Mouse (Mus musculus) yolk sac, embryonic 10.5 days (tissue): Measurements from ENCODE around the gene Apob.
"Not testable (repeated sequence)": the region's sequence is repeated elsewhere in the genome, so short reads cannot be mapped to it uniquely, and the experiment has no call there.

Experiments
- DNase-seq: peaks from one replicate; pipeline ENCODE4 v3.0.0-alpha.2; 2017; ENCODE audit warnings: low spot score

The Apob gene

DNA sequence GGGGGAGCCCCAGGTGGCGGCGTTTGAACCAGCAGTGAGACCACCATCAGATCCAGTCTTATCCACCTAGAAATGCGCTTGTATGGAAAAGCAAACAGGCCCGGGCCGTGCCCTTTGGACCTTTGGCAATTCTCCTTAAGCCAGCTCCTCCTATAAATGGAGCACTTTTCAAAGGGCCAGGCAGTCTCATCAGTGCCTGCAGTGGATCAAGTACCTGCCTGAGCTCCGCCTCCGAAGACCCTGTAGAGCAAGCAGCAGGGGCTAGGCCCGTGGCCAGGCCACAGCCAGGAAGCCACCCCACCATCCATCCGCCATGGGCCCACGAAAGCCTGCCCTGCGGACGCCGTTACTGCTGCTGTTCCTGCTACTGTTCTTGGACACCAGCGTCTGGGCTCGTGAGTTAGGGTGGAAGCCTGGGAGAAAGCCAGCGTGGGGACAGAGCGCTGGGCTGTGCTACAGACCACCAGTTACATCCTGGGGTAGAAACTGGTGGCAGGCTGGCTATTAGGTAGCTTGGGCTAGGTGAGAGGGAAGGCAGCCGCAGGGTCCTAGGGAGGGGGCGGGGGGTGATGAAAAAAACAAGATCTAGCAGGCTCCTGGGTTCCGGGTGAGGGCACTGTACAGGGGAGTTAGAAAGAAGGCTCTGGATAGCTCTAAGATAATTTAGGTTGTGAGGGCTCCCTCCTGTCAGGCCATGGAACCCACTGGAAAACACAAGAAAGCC lies at the start of gene Apob:
Apob (plus strand) TSS at position 183 of the 724 bp plus-strand sequence.
- peak; percentile 87 for DNase-seq

DNA sequence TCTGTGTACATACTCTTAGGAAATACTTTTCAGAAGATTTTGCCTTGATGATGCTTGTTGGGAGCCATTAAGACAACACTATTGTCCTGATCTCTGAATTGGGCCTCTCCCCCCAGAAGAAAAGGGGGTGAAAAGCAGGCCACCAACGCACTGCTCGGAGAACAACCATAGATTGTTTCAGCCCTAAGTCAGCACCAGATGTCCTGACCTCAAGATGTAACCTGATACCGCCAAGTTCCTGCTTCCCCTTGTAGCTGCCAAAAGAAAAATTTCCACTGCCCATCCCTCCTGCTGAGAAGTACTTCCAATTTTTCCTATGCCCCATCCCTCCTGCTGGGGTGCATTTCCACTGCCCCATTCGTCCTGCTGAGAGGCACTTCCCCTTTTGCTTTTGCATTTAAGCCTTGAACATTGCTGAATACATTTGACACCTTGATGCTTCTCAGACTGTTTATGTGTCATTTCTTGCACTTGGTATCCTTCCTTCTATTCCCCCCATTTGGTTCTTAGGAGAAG lies 45.0 kb upstream of the Apob start:
- no peak for DNase-seq

DNA sequence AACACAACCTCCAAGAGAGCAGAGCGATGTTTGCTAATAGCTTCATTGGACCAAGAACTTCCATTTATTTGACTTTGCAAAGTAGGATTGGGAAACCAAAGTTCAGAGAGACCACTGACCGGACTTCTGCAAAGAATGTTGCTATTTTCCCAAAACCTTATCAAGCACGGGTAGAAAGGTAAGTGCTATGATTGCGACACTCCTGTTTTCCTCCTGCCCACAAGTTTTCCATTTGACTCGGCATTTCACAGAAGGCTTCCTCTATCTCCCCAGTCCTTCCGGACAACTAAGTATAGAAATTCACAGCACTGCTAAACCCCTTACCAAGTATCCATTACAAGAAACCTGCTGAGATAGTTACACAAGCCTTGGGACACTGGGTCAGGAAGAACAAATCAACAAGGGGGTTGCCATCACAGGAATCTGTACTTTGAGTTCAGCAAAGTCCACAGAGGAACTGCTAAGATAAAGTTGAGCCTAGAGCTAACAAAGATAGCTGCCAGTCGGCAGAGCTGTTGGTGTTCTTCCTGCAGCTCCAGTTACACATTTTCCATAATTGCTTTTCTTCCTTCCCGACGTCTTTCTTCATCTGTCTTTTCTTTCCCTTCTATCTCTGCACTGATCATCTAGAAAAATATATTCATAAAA lies 27.2 kb upstream of the Apob start:
- DNase-seq, result peak; percentile 87

DNA sequence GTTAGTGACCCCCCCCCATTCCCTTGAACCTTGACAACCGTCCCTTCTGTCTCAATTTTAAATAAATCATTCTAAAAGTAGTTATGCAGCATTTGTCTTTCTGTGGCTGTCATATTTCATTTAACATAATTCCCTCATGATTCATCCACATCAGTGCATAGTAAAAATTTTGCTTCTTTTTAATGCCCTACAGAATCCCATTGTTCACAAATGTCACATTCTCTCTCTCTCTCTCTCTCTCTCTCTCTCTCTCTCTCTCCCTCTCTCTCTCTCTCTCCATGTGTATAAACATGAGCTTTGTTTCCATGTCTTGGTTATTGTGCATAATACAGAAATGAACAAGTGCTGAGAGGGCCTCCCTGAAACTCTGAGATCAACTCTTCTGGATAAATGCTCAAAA lies 18.6 kb upstream of the Apob start:
- no peak for DNase-seq

DNA sequence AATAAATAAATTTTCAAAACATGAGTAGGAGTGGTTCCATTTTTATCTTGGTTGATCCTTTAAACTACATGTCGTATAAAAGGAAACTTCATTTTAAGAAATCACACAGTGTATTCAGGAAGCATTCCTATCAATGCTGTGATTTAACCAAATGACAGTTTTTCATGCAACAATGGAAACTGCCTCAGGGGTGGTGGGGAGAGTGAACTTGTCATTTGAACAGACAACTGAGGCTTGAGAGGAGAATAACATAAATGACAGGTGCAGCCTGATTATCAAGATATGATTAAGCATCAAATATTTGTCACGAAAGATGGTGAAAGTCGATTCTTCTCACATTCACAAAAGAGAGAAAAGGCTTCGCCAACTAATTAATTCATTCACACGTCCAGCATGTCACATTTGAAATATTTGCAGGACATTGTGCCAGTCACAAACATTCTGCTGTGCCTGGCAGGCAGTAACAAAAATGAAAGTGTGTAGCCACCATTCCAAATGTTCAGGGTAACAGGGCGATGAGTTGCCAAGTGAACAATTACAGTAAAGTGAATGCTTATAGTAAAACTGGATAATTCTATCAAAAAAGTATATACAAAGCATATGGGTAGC lies 18.0 kb upstream of the Apob start:
- no peak for DNase-seq

DNA sequence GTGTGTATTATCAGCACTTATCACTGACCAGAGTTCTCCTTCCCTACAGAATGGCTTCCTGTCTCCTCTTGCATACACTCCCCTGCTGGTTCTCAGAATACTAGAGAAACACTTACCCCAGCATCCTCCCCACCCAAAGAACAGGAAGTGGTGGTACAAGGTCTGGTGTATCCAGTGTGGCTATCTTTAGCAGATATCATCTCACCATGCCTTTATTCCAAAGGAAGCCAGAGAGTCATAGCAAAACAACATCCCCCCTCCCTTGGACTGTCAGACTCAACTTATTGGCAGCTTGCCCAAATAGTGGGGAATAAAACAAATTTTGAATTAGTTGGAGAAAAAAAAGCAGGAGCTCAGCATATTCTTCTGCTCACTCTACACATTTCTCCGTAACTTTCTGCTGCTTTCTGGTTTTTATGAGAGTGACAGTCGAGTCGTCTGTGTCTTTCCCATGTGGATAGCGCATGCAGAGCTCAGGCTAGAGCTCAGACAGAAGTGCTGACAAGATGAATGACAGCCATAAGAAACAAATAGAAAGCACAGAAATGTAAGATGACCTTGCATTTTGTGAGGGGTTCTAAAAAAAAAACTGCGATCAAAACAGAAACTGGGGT lies 15.0 kb upstream of the Apob start:
- no peak for DNase-seq

DNA sequence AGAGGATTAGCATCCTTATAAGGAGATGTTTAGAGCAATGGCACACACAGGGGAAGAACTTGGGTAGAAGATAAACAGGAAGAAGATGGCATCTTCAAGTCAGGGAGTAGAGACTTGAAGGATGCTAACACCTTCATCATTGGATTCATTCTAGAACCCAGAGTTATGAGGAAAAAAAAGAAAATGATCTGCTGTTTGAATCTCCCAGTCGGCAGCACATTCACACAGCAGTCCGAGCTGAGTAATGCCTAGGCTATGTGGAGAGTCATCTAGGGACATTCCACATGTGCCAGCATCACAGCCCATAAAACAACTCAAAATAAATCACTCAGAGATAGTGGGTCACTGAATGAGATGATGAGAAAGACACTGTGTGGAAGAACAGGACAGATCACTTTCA lies 10.2 kb upstream of the Apob start:
- no peak for DNase-seq

- no peak for DNase-seq
Observed at GRCm38 (mm10) chr12:7970301-7970700, 7.1 kb upstream of the Apob start.

- DNase-seq, result no peak
Observed at GRCm38 (mm10) chr12:7970817-7971216, 6.6 kb upstream of the Apob start.

DNA sequence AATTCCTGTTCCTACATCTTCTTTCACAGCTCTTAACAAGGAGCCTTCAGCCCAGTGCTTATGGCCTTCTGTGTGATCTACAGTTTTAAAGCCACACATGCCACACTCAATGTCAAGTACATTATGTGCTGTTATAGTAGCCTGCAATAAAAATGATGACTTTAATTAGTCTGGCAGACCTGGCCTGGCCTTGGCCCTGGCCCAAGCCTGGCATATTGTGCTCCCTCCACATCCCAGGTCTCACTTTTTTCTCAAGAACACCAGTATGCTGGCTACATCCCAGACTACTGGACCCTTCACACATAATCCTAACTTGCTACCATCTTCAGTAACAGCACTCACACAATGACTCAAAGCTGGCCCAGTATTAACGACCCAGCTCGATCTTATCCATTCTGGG lies 5.7 kb upstream of the Apob start:
- DNase-seq, result no peak

- DNase-seq, result peak; percentile 22
Observed at GRCm38 (mm10) chr12:7973773-7974322, 3.6 kb upstream of the Apob start.

DNA sequence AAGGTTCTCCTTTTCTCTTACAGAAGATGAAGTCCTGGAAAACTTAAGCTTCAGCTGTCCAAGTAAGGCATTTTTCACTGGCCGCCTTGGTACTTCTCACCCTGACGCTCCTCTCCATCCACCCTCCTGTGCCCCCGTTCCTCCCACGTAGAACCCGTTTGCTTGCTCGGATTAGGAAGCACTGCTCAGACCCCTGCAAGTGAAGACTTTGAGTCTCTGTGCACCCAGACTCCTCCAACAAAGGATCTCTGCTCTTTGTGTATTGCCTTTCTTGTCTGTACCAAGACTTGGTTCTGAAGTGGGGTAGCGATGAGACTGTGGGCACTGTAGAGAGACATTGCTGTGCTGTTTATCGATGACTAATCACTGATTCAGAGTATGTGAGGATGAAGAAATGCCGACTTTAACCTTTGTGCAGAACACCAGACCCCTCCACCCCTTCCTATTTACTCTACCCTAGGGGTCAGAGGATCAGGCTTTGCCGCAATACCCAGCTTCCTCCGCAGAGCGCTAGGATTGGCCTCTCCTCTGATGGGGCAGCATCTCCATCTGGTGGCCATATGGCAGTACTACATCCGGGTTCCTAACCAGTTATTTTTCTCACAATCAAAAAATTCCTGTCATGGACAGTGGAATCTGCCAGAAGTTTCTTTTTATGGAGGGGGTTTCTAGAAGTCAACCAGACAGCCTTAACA lies 889 bp downstream of the Apob start:
- peak; percentile 75 for DNase-seq

DNA sequence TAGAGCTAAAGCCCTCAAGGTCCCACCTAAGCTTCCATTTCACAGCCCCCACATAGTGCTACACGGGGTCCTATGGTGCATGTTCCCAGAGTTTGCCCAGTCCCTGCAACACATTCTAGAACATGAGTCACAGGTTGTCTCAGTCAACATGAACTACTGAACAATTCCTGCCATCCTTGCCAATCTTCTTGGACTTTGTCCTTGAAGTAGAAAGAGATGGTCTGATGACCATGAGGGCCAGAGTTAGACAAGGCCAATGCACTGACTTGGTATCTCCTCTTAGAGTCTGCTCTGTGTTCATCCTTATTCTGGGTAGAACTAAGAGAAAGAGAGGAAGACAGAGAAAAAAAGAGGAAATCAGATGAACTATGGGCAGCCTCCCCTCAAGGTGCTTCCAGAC lies 7.0 kb downstream of the Apob start:
- DNase-seq, result peak; percentile 10

DNA sequence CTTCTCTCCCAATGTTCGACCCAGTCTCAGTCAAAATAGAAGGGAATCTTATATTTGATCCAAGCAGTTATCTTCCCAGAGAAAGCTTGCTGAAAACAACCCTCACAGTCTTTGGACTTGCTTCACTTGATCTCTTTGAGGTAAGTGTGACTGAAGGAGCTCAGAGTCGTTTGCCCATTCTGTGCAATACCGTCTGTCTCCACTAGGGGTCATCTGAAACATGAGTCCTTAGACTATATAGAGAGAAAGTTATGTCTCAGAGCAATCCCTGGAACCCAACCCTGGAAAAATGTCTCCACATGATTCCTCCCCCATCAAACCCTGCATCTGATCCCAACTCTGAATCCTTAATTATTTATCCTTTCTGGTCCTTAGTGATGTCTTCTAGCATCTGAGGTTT lies 13.4 kb downstream of the Apob start:
- no peak for DNase-seq

DNA sequence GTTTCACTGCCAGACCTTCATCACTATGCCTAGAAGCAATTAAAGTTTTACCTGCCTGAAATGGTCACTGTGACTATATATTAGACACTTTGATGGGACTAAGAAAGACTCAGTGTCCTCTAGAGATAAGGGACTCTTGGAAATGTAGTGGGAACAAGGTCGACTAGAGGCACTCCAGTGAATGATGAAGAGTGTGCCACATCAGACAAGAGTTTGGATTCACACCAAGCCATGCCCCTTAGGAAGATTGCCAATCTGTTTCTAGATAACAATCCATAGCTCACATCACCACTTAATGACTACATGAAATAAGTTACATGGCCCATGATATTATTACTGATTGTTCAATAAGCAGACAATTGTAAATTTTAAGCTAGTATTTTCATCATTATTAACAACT lies 14.1 kb downstream of the Apob start:
- no peak for DNase-seq

DNA sequence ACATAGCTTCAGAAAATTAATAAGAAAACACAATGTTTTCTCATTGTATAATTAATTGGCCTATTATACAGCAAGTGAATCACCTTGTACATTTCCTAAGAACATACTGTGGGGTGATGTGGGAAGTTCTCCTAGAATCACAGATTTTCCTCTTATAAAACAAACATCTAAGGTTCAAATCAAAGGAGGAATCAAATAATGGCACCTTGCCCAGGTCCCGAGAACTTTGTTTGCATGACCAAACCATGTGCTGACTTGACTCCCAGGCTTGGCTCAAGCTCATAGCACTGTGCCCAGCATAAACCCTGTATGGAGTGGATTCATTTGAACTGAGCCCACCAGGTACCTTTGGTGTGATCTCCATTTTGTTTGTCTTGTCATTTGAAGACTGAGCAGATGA lies 43.5 kb downstream of the Apob start:
- no peak for DNase-seq

DNA sequence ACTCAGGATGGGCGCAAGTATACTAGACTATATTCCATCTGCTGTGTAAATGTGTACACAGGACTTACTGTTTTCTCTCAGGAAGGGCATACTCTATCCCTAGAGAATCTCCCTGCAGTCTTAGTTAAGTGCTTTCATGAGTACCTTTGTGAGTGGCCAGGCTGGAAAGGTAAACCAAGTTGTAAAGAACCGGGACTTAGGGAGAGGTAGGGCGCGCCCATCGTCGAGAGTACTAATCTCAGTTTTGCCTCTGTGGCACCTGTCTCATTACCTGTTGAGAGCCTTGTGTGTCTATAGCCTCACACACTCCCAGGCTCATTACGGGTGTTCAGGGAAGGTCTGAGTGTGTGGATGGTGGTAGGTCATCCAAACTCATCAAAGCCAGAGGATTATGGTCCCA lies 52.1 kb downstream of the Apob start:
- DNase-seq, result no peak

DNA sequence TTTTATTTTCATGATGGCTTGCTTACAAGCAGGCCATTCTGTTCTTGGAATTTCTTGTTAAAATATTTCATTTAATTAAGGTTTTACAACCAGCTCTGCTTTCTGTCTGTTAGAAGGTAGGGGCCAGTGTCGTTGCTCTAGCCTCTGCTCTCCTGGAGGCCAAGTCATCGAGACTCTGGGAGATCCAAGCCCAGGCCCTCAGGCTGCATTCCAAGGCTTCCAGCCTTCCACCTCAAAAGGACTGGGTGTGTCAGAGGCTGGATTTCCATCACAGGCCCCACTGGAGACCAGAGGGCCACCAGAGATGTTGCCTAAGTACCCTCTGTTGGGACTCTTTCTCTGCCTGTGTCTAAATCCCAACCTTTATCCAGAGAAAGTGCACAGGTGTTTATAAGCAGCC lies 52.6 kb downstream of the Apob start:
- no peak for DNase-seq

GRCm38 (mm10) chr12:8031169-8031568 lies 53.7 kb downstream of the Apob start:
- not testable (repeated sequence) for DNase-seq

DNA sequence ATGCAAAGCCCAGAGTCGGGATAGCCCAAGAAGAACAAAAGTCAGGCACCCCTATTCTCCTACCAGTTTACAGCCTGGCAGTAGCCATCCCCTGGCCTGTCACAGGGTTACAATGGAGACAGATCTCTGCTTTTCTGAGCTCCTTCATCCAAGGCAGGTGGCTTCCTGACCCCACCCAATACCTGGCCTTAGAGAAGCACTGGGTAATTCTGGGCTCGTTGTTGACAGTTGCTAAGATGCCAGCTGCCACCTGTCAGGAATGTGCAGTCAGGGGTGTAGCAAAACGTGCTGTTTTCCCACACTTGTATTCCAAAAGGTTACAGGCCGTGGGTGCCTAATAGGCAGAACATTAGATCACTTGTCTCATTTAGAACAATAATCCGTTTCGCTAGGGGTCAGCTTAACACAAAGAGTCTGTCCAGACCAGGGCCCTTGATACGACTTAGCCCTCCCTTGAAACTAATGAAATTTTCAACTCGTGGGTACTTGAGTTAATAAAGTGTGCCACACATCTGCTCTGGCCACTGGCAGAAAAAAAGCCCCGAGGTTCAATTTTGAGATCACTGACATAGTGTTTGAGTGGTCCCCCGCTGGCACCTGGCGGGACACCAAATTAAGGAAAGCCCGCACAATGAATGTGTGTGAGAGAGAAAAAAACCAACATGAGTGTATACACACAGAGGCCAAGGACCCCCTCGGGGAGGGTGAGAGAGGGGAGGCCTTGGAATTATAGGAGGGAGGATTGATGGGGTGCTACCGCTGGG lies 54.3 kb downstream of the Apob start:
- DNase-seq, result no peak

DNA sequence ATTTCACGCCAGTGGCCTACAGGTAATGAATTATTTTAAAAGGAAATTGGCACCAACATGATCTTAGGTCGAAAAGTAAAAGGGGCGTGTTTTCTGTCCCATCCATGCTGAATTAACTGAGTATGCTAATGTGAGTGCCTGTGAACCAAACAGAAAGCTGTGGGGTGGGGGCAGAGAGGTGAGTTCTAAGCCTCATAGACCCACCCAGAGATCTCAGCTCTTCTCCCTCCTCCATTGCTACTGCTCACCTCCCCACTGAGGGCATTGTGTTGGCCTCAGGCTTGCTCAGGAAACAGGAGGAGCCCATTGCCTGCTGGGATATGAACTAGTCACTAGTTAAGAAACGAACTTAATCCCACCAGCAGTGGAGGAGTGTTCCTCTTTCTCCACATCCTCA lies 54.9 kb downstream of the Apob start:
- no peak for DNase-seq
